Mouse (Mus musculus): Measurements from ENCODE around the gene Etnk1. TPM values are rescaled to one million over a fixed set of nuclear protein-coding genes. Genes with fewer than 3 reads are reported as not detected.
A peak's percentile ranks its signal among the peaks of the same experiment; 100 is the strongest.

The Etnk1 gene
- total and polyA plus RNA-seq, 3 experiments: 29.9 to 37.0 (median 33.6) TPM

GRCm38 (mm10) chr6:143184099-143184498, 17.1 kb downstream of the Etnk1 start (continued):
- no peak for TF ChIP-seq ZC3H11A (IDR thresholded peaks at IDR 0.05; ENCODE audit: low read depth, low read length)

GRCm38 (mm10) chr6:143184745-143185144, 17.7 kb downstream of the Etnk1 start:
- Histone ChIP-seq H3K27ac (ENCODE audit: control insufficient read depth, low read depth, low read length) (no peak overlapping the region), H3K36me3 (ENCODE audit: control insufficient read depth in 1 of 2, insufficient read depth in 2 of 2, low read length in 2 of 2) (peaks cover 0 to 35% of the 10 kb centered on the region in 2 experiments; a peak in 2 of 4 replicates), H3K9ac (ENCODE audit: control insufficient read depth, low read depth, low read length, poor library complexity, severe bottlenecking) (no peak overlapping the region), H3K79me2 (ENCODE audit: control insufficient read depth, insufficient read depth, low read length, poor library complexity) (no peaks in the 10 kb centered on the region), H3K4me3 (ENCODE audit: control insufficient read depth in 1 of 2, insufficient read depth in 1 of 2, low read depth in 2 of 2, low read length in 2 of 2) (no peak overlapping the region), H3K27me3 (ENCODE audit: control insufficient read depth in 1 of 2, insufficient read depth in 2 of 2, low read length in 2 of 2) (no peaks in the 10 kb centered on the region), H3K9me3 (replicated peaks; ENCODE audit: insufficient read depth, low read length) (no peaks in the 10 kb centered on the region), H3K4me1 (ENCODE audit: control insufficient read depth in 1 of 2, insufficient read depth in 2 of 2, low read length in 2 of 2) (no peaks in the 10 kb centered on the region)
- TF ChIP-seq RAD21 (IDR thresholded peaks at IDR 0.05; ENCODE audit: low read depth, low read length) (peak; percentile 2; the same call in 1 of the 2 replicates), CTCF (IDR thresholded peaks at IDR 0.05 in 2 of 3, conservative IDR thresholded peaks at IDR 0.05 in 1 of 3; ENCODE audit: control insufficient read depth in 1 of 3, insufficient read depth in 1 of 3, low read depth in 2 of 3, low read length in 3 of 3, poor library complexity in 1 of 3, severe bottlenecking in 1 of 3) (peak; percentile 29 to 58 (median 50)), SMC3 (IDR thresholded peaks at IDR 0.05; ENCODE audit: low read depth, low read length) (peak; percentile 25; the same call in 1 of the 2 replicates), NRF1 (IDR thresholded peaks at IDR 0.05; ENCODE audit: insufficient read depth, low read depth, low read length, poor library complexity, severe bottlenecking) (no peak)
- peak; percentile 59 for DNase-seq (ENCODE audit: low read depth, low spot score)

- 0 out of 2 replicates have a peak, but pooled peaks cover 2% of the 10 kb centered on the region for H3K79me2 ChIP-seq (ENCODE audit: control insufficient read depth, insufficient read depth, low read length, poor library complexity)
- no peak overlapping the region for H3K9ac ChIP-seq (ENCODE audit: control insufficient read depth, low read depth, low read length, poor library complexity, severe bottlenecking)
- TF ChIP-seq CHD2 (IDR thresholded peaks at IDR 0.05; ENCODE audit: low read length): no peak
- no peak for TF ChIP-seq MYB (IDR thresholded peaks at IDR 0.05; ENCODE audit: low read depth, low read length)
- no peak for TF ChIP-seq MXI1 (IDR thresholded peaks at IDR 0.05; ENCODE audit: low read depth, low read length)
- TF ChIP-seq E2F4 (IDR thresholded peaks at IDR 0.05; ENCODE audit: borderline replicate concordance, low read depth, low read length): no peak
- no peak for TF ChIP-seq RCOR1 (IDR thresholded peaks at IDR 0.05; ENCODE audit: low read depth, low read length)
- no peak for TF ChIP-seq RAD21 (IDR thresholded peaks at IDR 0.05; ENCODE audit: low read depth, low read length)
- TF ChIP-seq ZMIZ1 (IDR thresholded peaks at IDR 0.05; ENCODE audit: low read depth, low read length): no peak
- no peak for TF ChIP-seq POLR2A (IDR thresholded peaks at IDR 0.05; ENCODE audit: control insufficient read depth in 1 of 2, insufficient read depth in 1 of 2, low read depth in 1 of 2, low read length in 2 of 2, poor library complexity in 1 of 2)
- H3K27ac ChIP-seq (ENCODE audit: control insufficient read depth, low read depth, low read length): no peak overlapping the region
- H3K9me3 ChIP-seq (replicated peaks; ENCODE audit: insufficient read depth, low read length): no peaks in the 10 kb centered on the region
- no peaks in the 10 kb centered on the region for H3K4me1 ChIP-seq (ENCODE audit: control insufficient read depth in 1 of 2, insufficient read depth in 2 of 2, low read length in 2 of 2)
- no peaks in the 10 kb centered on the region for H3K27me3 ChIP-seq (ENCODE audit: control insufficient read depth in 1 of 2, insufficient read depth in 2 of 2, low read length in 2 of 2)
- no peak overlapping the region for H3K4me3 ChIP-seq (ENCODE audit: control insufficient read depth in 1 of 2, insufficient read depth in 1 of 2, low read depth in 2 of 2, low read length in 2 of 2)
- peaks cover 0 to 42% of the 10 kb centered on the region in 2 experiments; a peak in 2 of 4 replicates for H3K36me3 ChIP-seq (ENCODE audit: control insufficient read depth in 1 of 2, insufficient read depth in 2 of 2, low read length in 2 of 2)
- DNase-seq (ENCODE audit: low read depth, low spot score): no peak
Observed at GRCm38 (mm10) chr6:143190838-143191476, 23.9 kb downstream of the Etnk1 start.

Data from MEL (cell line).